Mouse (Mus musculus): ENCODE results near the gene Kcnj5. TPM values are rescaled to one million over a fixed set of nuclear protein-coding genes. Genes with fewer than 3 reads are reported as not detected.

Kcnj5 gene
- polyA plus RNA-seq, 1 experiment, result not detected

DNA sequence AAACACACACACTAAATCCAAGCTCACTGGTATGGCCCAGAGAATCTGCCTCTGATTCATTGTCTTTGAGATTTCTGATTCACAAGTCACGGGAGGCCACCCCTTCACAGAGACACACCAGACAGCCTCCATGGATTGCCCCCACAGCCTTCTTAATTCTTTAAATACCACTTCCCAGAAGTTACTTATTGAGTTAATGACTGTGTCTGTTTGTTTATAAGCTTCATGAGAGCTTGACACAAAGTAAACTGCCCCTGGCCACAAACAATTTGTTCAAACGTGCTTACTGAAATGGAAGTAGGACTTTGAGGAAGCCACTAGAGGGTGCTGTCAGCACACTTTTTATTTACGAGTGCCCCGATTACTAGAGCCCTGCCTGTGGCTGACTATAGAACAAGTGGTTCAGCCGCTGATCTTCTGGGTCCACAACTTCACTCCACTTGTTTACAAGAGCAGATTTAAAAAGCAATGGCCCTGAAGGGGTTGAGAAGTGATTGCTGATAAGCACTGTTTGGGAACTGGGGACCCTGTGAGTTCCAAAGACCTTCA lies 72.2 kb downstream of the Kcnj5 start:
- no peak for TF ChIP-seq POLR2A (IDR thresholded peaks at IDR 0.05; ENCODE audit: control insufficient read depth, low read depth, low read length)
- TF ChIP-seq CTCF (IDR thresholded peaks at IDR 0.05; ENCODE audit: control insufficient read depth, insufficient read depth, insufficient replicate concordance, low read depth, low read length), result no peak
- Histone ChIP-seq H3K4me3 (ENCODE audit: control insufficient read depth, low read depth, low read length) (no peak overlapping the region), H3K36me3 (ENCODE audit: control insufficient read depth, insufficient read depth, low read length) (no peaks in the 10 kb centered on the region), H3K27me3 (ENCODE audit: control insufficient read depth, insufficient read depth, low read length) (no peaks in the 10 kb centered on the region), H3K4me1 (ENCODE audit: control insufficient read depth, insufficient read depth, low read length) (no peaks in the 10 kb centered on the region), H3K27ac (ENCODE audit: control insufficient read depth, insufficient read depth, low read depth, low read length) (no peak overlapping the region)

Other genes with a start within 250 kb of the Kcnj5 start
- gene Arhgap32, start 228.2 kb downstream of the Kcnj5 start, polyA plus RNA-seq (2012; rRNA removed), result 2.7 and 4.2 TPM in 2 replicates
- 0.10 and 0.25 TPM in 2 replicates for gene Kcnj1, start 28.1 kb upstream of the Kcnj5 start, polyA plus RNA-seq (2012; rRNA removed)
- 0.47 and 0.51 TPM in 2 replicates for gene Fli1, start 198.5 kb upstream of the Kcnj5 start, polyA plus RNA-seq (2012; rRNA removed)